Mouse (Mus musculus) embryonic facial prominence, embryonic 15.5 days (tissue): ENCODE results near the gene Dis3. TPM values are rescaled to one million over a fixed set of nuclear protein-coding genes. Genes with fewer than 3 reads are reported as not detected.
"Not testable (repeated sequence)": the region's sequence is repeated elsewhere in the genome, so short reads cannot be mapped to it uniquely, and the experiment has no call there.

Experiments
- ATAC-seq: fragments of 200-750 bp; cut with Nextera tagmentation; 2 replicates; pipeline ENCODE4 v1.8.0; 2017; ENCODE audit warnings: low read depth, moderate TSS enrichment; ENCODE audit not compliant: insufficient number of reproducible peaks, low FRiP score, low TSS enrichment
- H3K27ac ChIP-seq: fragments of 300-500 bp; sonication (generic); replicated peaks from 2 replicates; pipeline ENCODE4 v1.5.1; 2015; ENCODE audit warnings: mild to moderate bottlenecking, inconsistent platforms
- H3K27me3 ChIP-seq: fragments of 300-500 bp; sonication (generic); 2 replicates; pipeline ENCODE4 v1.6.1; 2015; ENCODE audit warnings: inconsistent platforms
- H3K36me3 ChIP-seq: fragments of 300-500 bp; sonication (generic); 2 replicates; pipeline ENCODE4 v1.6.1; 2015; ENCODE audit warnings: mild to moderate bottlenecking, inconsistent platforms
- H3K4me1 ChIP-seq: fragments of 300-500 bp; sonication (generic); 2 replicates; pipeline ENCODE4 v1.6.1; 2015; ENCODE audit warnings: inconsistent platforms
- H3K4me2 ChIP-seq: fragments of 300-500 bp; sonication (generic); replicated peaks from 2 replicates; pipeline ENCODE4 v1.6.1; 2015; ENCODE audit warnings: mild to moderate bottlenecking, inconsistent platforms
- H3K4me3 ChIP-seq: fragments of 300-500 bp; sonication (generic); replicated peaks from 2 replicates; pipeline ENCODE4 v1.5.1; 2015; ENCODE audit warnings: mild to moderate bottlenecking, inconsistent platforms
- H3K9ac ChIP-seq: fragments of 300-500 bp; sonication (generic); 2 replicates; pipeline ENCODE4 v1.6.1; 2015; ENCODE audit warnings: inconsistent platforms
- H3K9me3 ChIP-seq: fragments of 300-500 bp; sonication (generic); replicated peaks from 2 replicates; pipeline ENCODE4 v1.6.1; 2016; ENCODE audit warnings: inconsistent platforms
- WGBS: fragments of 180-500 bp; shearing (Covaris S2); methylation state at CpG from one replicate; pipeline ENCODE4 v1.1.7; 2015; 5-methylcytosine and 5-hydroxymethylcytosine counted together
- polyA plus RNA-seq: library from polyadenylated mRNA; unstranded; fragments of >200 nt; fragmentation: Nextera tagmentation; extraction: Ambion mirVana; gene quantifications from 2 replicates; pipeline ENCODE4 v1.2.1, GENCODE M21; 2015

Dis3 gene
- polyA plus RNA-seq, 1 experiment from 2014 or later, result 27.6 TPM

- WGBS, result 73% methylated on average over 4 of the region's 4 CpGs
- no peaks in the 10 kb centered on the region for H3K9me3 ChIP-seq
- no peak for ATAC-seq
- no peak overlapping the region for H3K4me2 ChIP-seq
- no peaks in the 10 kb centered on the region for H3K27me3 ChIP-seq
- no peak overlapping the region for H3K4me3 ChIP-seq
- H3K9ac ChIP-seq, result no peak overlapping the region
- H3K27ac ChIP-seq, result no peak overlapping the region
- peaks cover 20% of the 10 kb centered on the region; the same call in 1 of the 2 replicates for H3K36me3 ChIP-seq
- no peaks in the 10 kb centered on the region for H3K4me1 ChIP-seq
Measured at GRCm38 (mm10) chr14:99036039-99036438, 63.5 kb downstream of the Dis3 start.

GRCm38 (mm10) chr14:99034851-99035250 is 64.7 kb downstream of the Dis3 start:
- H3K27me3 ChIP-seq, H3K4me3 ChIP-seq, H3K4me2 ChIP-seq, H3K27ac ChIP-seq, H3K4me1 ChIP-seq, H3K9me3 ChIP-seq, H3K9ac ChIP-seq, ATAC-seq: not testable (repeated sequence)
- WGBS, result 89% methylated on average over 8 of the region's 8 CpGs
- H3K36me3 ChIP-seq, result peaks cover 20% of the 10 kb centered on the region; the same call in 1 of the 2 replicates

- no peak overlapping the region for H3K4me2 ChIP-seq
- ATAC-seq, result no peak
- peaks cover 17% of the 10 kb centered on the region; the same call in 1 of the 2 replicates for H3K36me3 ChIP-seq
- no peaks in the 10 kb centered on the region for H3K27me3 ChIP-seq
- no peaks in the 10 kb centered on the region for H3K4me1 ChIP-seq
- no peak overlapping the region for H3K4me3 ChIP-seq
- no peaks in the 10 kb centered on the region for H3K9me3 ChIP-seq
- no peak overlapping the region for H3K9ac ChIP-seq
- H3K27ac ChIP-seq, result no peak overlapping the region
- 70% methylated on average over 5 of the region's 5 CpGs for WGBS
Measured at GRCm38 (mm10) chr14:99032596-99032995, 67.0 kb downstream of the Dis3 start.

GRCm38 (mm10) chr14:99031337-99031873 is 68.2 kb downstream of the Dis3 start:
- Histone ChIP-seq H3K27ac (no peak overlapping the region), H3K4me3 (no peak overlapping the region), H3K4me1 (no peaks in the 10 kb centered on the region), H3K4me2 (no peak overlapping the region), H3K27me3 (no peaks in the 10 kb centered on the region), H3K9me3 (no peaks in the 10 kb centered on the region), H3K36me3 (peaks cover 14% of the 10 kb centered on the region; the same call in 1 of the 2 replicates), H3K9ac (no peak overlapping the region)
- WGBS, result 66% methylated on average over 5 of the region's 5 CpGs
- no peak for ATAC-seq

GRCm38 (mm10) chr14:99029987-99030386 is 69.6 kb downstream of the Dis3 start:
- WGBS, result 77% methylated on average over 5 of the region's 5 CpGs
- H3K4me3 ChIP-seq, result no peak overlapping the region
- H3K9me3 ChIP-seq, result no peaks in the 10 kb centered on the region
- no peak overlapping the region for H3K9ac ChIP-seq
- ATAC-seq, result no peak
- H3K4me2 ChIP-seq, result no peak overlapping the region
- H3K27me3 ChIP-seq, result no peaks in the 10 kb centered on the region
- peaks cover 9% of the 10 kb centered on the region; the same call in 1 of the 2 replicates for H3K36me3 ChIP-seq
- H3K27ac ChIP-seq, result no peak overlapping the region
- no peaks in the 10 kb centered on the region for H3K4me1 ChIP-seq

Other genes with a start within 250 kb of the Dis3 start
- gene Rpl36a-ps1, start 105.5 kb downstream of the Dis3 start, polyA plus RNA-seq, result 1.6 and 2.4 TPM in 2 replicates
- 64.3 and 69.2 TPM in 2 replicates for gene Mzt1, start 53.6 kb downstream of the Dis3 start, polyA plus RNA-seq
- gene Bora, start 53.5 kb downstream of the Dis3 start, polyA plus RNA-seq, result 46.7 and 48.5 TPM in 2 replicates
- 19.2 and 19.9 TPM in 2 replicates for gene Pibf1, start 346 bp downstream of the Dis3 start, polyA plus RNA-seq
- 70.8 and 75.4 TPM in 2 replicates for gene Klf5, start 198.9 kb upstream of the Dis3 start, polyA plus RNA-seq